Mouse (Mus musculus): ENCODE results near the gene Mrpl58. TPM values are rescaled to one million over a fixed set of nuclear protein-coding genes. Genes with fewer than 3 reads are reported as not detected.
"Not testable (repeated sequence)": the region's sequence is repeated elsewhere in the genome, so short reads cannot be mapped to it uniquely, and the experiment has no call there.

Gene Mrpl58
- total RNA-seq, 1 experiment from 2014 or later, result 60.9 TPM

DNA sequence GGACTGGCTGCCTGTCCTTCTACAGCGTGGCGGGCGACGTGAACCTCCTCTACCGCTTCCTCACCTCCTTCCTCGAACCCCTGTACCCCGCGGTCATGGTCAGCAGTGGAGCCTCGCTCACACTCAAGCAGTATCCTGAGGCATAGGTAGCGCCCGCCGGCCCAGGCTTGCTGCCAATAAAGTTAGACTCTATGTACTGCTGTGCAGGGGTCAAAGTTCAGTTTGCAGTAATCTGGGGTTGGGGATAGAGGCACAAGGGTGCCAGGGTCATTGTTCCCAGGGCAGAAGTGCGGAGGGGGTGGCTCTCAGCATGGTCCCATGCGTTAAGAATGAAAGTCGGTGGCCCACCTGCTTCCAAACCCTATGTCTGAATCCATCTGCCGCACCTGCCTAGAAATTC is 44.5 kb downstream of the Mrpl58 start:
- ATAC-seq (replicated peaks; ENCODE audit: insufficient number of reproducible peaks, low FRiP score, low TSS enrichment, poor library complexity, severe bottlenecking), result no peak

DNA sequence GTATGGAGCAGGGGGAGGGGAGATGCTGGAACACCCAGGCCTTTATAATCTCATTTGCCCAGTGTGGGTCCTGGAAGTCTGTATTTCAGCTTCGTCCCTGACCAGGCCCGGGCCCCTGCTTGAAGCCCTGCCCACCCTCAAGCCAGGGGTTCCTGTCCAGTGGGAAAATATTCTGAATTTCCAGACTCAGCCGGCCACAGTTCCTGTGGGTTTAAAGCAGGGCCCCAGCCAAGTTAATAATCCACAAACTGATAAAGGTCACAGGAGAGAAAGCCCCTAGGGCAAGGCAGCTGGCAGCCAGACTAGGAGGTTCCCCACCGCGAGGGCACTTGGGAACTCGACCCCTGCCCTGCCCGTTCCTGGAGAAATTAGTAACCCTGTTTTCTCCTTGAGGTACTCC is 45.4 kb downstream of the Mrpl58 start:
- ATAC-seq (replicated peaks; ENCODE audit: insufficient number of reproducible peaks, low FRiP score, low TSS enrichment, poor library complexity, severe bottlenecking), result no peak

DNA sequence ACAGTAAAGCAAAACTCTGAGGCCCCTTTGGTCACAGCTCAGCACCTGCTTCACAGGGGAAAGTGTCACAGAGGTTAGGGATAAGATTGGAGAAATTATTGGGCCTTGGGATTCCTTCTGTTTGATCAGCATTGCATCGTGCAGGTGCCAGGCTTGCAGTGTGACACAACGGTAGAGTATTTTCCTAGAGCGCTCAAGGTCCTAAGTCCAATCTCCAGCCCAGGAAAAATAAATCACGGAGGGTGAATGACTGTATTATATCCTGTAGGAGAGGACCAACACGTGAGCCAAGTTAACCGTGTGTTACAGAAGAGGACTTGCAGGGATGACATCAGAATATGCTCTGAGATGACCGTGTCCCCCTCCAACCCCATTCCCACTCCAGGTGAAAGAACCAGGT is 46.6 kb downstream of the Mrpl58 start:
- no peak for ATAC-seq (replicated peaks; ENCODE audit: insufficient number of reproducible peaks, low FRiP score, low TSS enrichment, poor library complexity, severe bottlenecking)

DNA sequence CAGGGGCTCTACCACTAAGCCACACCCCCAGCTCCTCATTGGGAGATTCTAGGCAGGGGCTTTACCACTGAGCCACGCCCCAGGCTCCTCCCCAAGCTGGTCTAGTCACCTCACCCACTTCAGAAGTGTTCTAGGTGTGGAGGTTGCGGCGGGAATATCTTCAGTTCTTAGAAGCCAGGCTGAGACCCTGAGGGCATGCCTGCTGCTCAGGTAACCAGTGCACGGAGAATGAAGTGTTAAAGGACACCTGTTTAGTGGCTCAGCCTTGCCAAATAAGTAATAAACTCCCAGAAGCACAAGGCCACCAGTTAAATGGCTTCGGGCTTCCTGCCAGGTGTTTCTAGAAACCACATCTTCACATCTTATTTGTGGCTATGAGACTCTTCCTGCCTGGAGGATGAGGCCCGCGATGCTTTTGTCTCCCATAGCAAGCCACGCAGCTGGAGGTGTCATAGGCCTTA is 48.3 kb downstream of the Mrpl58 start:
- no peak for ATAC-seq (replicated peaks; ENCODE audit: insufficient number of reproducible peaks, low FRiP score, low TSS enrichment, poor library complexity, severe bottlenecking)

DNA sequence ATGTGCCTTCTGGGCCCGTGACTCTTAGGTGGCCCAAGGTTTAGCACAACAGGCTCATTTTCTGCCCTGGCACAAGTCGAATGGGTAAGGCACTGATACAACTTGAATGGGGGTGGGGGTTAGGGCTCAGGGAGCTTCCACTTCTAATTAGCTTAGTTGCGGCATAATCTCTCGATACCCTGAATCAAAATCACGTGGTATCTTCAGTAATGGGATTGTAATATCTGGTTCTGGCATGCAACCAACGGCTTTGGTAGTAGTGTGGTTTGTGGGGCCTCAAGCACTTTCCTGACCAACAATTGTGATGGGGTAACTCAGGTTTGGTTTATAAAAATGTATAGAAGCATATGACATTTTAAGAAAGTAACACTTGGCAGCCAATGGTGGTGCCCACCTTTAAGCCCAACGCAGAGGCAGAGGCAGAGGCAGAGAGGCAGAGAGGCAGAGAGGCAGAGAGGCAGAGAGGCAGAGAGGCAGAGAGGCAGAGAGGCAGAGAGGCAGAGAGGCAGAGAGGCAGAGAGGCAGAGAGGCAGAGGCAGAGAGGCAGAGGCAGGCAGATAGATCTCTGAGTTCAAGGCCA is 48.8 kb downstream of the Mrpl58 start:
- ATAC-seq (replicated peaks; ENCODE audit: insufficient number of reproducible peaks, low FRiP score, low TSS enrichment, poor library complexity, severe bottlenecking), result no peak

DNA sequence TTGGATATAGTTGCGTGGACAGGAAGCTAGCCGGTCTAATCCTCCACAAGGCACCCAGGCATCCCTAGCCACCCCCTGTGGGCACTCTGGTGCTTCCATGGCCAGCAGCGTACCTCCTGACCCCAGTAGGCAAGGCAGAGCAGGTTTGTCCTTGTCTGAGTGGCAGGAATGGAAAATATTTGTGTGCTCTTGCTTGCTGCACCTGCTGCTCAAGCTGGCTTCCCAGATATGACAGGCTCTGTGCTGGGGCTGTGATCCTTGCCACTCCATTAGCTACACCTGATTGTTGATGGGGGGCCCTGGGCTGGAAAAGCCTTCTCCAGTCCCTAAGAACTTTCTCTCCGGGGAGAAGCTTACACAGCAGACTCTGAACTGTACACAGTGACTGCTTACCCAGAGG is 49.8 kb downstream of the Mrpl58 start:
- ATAC-seq (replicated peaks; ENCODE audit: insufficient number of reproducible peaks, low FRiP score, low TSS enrichment, poor library complexity, severe bottlenecking), result no peak

DNA sequence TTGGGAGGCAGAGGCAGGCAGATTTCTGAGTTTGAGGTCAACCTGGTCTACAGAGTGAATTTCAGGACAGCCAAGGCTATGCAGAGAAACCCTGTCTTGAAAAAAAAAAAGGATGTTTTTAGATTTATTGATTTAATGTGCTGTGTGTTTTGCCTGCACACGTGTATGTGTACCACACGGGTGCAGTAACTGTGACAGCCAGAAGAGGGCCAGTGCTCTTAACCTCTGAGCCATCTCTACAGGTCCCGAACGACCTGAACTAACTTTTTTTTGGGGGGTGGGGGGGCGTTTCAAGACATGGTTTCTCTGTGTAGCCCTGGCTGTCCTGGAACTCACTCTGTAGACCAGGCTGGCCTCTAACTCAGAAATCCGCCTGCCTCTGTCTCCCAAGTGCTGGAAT is 51.3 kb downstream of the Mrpl58 start:
- not testable (repeated sequence) for ATAC-seq (replicated peaks; ENCODE audit: insufficient number of reproducible peaks, low FRiP score, low TSS enrichment, poor library complexity, severe bottlenecking)

DNA sequence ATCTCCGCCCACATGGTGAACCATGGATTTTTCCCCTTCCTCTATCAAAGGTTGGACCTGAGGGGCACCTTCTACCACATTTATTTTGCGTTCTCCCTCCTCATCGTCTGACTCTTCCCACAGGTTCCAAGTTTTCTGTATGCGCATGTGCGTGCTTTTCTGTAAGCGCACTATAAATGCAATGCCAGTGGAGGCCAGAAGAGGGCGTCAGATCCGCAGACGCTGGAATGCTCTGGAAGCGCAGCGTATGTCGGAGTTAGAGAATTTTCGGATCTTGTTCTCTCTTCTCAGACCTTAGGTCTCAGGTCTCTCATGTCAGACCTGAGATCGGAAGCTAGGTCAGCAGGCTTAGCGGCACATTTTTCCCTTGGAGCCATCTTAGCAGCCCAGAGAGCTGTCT is 52.1 kb downstream of the Mrpl58 start:
- no peak for ATAC-seq (replicated peaks; ENCODE audit: insufficient number of reproducible peaks, low FRiP score, low TSS enrichment, poor library complexity, severe bottlenecking)

DNA sequence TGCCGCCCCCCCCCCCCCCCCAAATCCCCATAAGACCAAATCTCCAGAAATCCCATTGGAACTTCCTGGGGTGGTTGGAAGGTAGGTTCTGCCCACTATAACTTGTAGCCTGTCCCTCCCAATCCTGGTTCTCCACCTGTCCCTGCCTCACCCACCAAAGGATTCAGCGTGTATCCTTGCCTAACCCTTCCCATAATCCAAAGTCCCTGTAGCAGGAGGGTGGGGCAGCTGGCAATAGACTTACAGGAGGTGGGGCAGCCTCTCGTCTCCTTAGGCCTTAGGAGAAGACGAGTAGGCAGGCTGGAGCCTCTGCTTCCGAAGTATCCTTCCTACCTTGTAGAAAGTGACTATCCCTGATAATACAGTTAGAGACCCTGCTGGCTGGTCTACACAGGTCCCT is 52.6 kb downstream of the Mrpl58 start:
- ATAC-seq (replicated peaks; ENCODE audit: insufficient number of reproducible peaks, low FRiP score, low TSS enrichment, poor library complexity, severe bottlenecking), result no peak

DNA sequence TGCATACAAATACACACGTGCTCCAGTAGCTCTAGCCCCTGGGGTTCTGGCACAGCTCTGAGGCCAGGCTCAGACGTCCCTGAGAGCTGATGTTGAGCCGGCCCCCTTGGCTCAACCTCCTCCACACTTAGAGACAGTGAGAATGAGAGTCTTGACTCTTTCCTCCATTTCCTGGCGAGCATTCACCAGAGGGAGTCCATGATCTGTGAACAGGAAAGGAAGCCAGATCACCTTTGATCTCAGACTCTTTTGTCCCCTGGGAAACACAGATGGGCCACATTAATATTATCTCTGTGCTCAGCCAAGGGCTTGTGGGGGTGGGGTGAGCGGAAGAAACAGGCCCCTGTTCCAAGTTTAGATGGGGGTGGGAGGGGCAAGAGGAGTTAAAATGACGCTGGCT is 53.9 kb downstream of the Mrpl58 start:
- no peak for ATAC-seq (replicated peaks; ENCODE audit: insufficient number of reproducible peaks, low FRiP score, low TSS enrichment, poor library complexity, severe bottlenecking)

DNA sequence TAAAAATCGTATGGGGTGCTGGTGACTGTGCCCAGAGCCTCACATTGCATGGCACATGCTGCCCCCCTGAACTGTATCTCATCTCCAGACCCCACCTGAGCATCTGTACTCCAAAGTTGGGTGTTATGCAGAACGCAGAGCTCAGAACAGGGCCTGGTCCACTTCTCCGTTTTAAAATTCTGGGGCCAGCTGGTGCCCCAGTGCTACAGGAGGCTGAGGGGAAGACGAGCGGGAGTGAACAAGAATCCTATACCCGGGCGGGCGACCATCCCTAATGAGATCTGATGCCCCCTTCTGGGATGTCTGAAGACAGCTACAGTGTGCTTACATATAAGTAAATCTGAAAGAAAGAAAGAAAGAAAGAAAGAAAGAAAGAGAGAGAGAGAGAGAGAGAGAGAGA is 57.4 kb downstream of the Mrpl58 start:
- ATAC-seq (replicated peaks; ENCODE audit: insufficient number of reproducible peaks, low FRiP score, low TSS enrichment, poor library complexity, severe bottlenecking), result no peak

DNA sequence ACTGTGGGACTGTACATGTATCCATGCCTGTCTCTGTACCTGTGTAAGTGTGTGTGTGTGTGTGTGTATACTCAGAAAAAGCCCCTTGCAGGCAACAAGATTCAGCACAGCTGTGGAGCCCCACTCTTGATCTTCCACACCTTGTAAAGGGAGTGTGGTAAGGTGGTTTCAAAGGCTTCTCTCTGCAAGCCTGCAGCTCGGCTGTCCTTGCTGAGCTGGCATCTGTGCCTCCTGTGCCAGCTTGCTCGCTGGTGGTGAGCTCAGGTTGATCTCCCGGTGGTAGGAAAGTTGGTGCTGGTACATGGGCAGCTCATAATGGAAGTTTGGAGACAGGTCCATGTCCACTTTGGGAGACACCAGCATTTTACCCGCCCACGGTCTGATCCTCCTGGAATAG is 58.3 kb downstream of the Mrpl58 start:
- ATAC-seq (replicated peaks; ENCODE audit: insufficient number of reproducible peaks, low FRiP score, low TSS enrichment, poor library complexity, severe bottlenecking), result no peak

Other genes with a start within 250 kb of the Mrpl58 start
- 65.9 to 104 TPM (median 70.4 TPM) in 3 replicates for gene Slc9a3r1, start 240.4 kb upstream of the Mrpl58 start, total RNA-seq (2017)
- 12.1 to 32.4 TPM (median 17.3 TPM) in 3 replicates for gene Tmem104, start 216.3 kb upstream of the Mrpl58 start, total RNA-seq (2017)
- 25.4 to 39.9 TPM (median 37.8 TPM) in 3 replicates for gene Nat9, start 215.9 kb upstream of the Mrpl58 start, total RNA-seq (2017)
- gene Grin2c, start 136.5 kb upstream of the Mrpl58 start, total RNA-seq (2017), result not detected in 3 replicates
- gene Fdxr, start 126.7 kb upstream of the Mrpl58 start, total RNA-seq (2017), result 8.4 to 14.8 TPM (median 11.7 TPM) in 3 replicates
- gene Fads6, start 106.1 kb upstream of the Mrpl58 start, total RNA-seq (2017), result 0.11 to 0.78 TPM (median 0.38 TPM) in 3 replicates
- not detected in 3 replicates for gene Otop2, start 96.6 kb upstream of the Mrpl58 start, total RNA-seq (2017)
- not detected in 3 replicates for gene Ush1g, start 81.7 kb upstream of the Mrpl58 start, total RNA-seq (2017)
- gene Otop3, start 69.0 kb upstream of the Mrpl58 start, total RNA-seq (2017), result 0.39 TPM in 1 of 3 replicates, not detected in the others
- gene Hid1, start 36.0 kb upstream of the Mrpl58 start, total RNA-seq (2017), result 4.7 to 13.4 TPM (median 7.5 TPM) in 3 replicates
- not detected in 3 replicates for gene Cdr2l, start 21.8 kb upstream of the Mrpl58 start, total RNA-seq (2017)
- 553 to 728 TPM (median 631 TPM) in 3 replicates for gene Atp5h, start 16.2 kb downstream of the Mrpl58 start, total RNA-seq (2017)
- gene Kctd2, start 16.4 kb downstream of the Mrpl58 start, total RNA-seq (2017), result 20.7 to 29.6 TPM (median 24.3 TPM) in 3 replicates
- gene Trim80, start 36.8 kb downstream of the Mrpl58 start, total RNA-seq (2017), result not detected in 3 replicates
- gene Slc16a5, start 58.7 kb downstream of the Mrpl58 start, total RNA-seq (2017), result 0.39 TPM in 1 of 3 replicates, not detected in the others
- 23.8 to 24.6 TPM (median 24.2 TPM) in 3 replicates for gene Armc7, start 71.9 kb downstream of the Mrpl58 start, total RNA-seq (2017)
- 154 to 190 TPM (median 179 TPM) in 3 replicates for gene Nt5c, start 88.1 kb downstream of the Mrpl58 start, total RNA-seq (2017)
- 230 to 253 TPM (median 234 TPM) in 3 replicates for gene Jpt1, start 110.6 kb downstream of the Mrpl58 start, total RNA-seq (2017)
- 356 to 417 TPM (median 357 TPM) in 3 replicates for gene Sumo2, start 132.5 kb downstream of the Mrpl58 start, total RNA-seq (2017)
- 44.3 to 90.7 TPM (median 75.8 TPM) in 3 replicates for gene Nup85, start 160.7 kb downstream of the Mrpl58 start, total RNA-seq (2017)
- gene Mrps7, start 200.2 kb downstream of the Mrpl58 start, total RNA-seq (2017), result 20.4 to 30.1 TPM (median 20.7 TPM) in 3 replicates
- gene Gga3, start 200.3 kb downstream of the Mrpl58 start, total RNA-seq (2017), result 32.1 to 47.8 TPM (median 37.8 TPM) in 3 replicates
- gene Mif4gd, start 209.2 kb downstream of the Mrpl58 start, total RNA-seq (2017), result 37.5 to 42.1 TPM (median 41.2 TPM) in 3 replicates
- 14.2 to 23.5 TPM (median 15.3 TPM) in 3 replicates for gene Slc25a19, start 224.5 kb downstream of the Mrpl58 start, total RNA-seq (2017)